Mouse (Mus musculus) midbrain, embryonic 11.5 days (tissue): Measurements from ENCODE around the gene Cav1. TPM values are rescaled to one million over a fixed set of nuclear protein-coding genes. Genes with fewer than 3 reads are reported as not detected.

Experiments
- ATAC-seq: fragments of 200-750 bp; cut with Nextera tagmentation; 2 replicates; pipeline ENCODE4 v1.8.0; 2017; ENCODE audit warnings: moderate TSS enrichment, moderate library complexity; ENCODE audit not compliant: low FRiP score
- DNase-seq: peaks from one replicate; pipeline ENCODE4 v3.0.0; 2015; ENCODE audit warnings: low spot score; ENCODE audit errors: missing footprints
- H3K27ac ChIP-seq: fragments of 300-500 bp; sonication (generic); 2 replicates; pipeline ENCODE4 v1.5.1; 2014; ENCODE audit warnings: low read depth, low read length
- H3K27me3 ChIP-seq: fragments of 300-500 bp; sonication (generic); 2 replicates; pipeline ENCODE4 v1.6.1; 2014; ENCODE audit warnings: mild to moderate bottlenecking, low read length, moderate library complexity, mixed read lengths; ENCODE audit not compliant: control insufficient read depth, insufficient read depth
- H3K36me3 ChIP-seq: fragments of 300-500 bp; sonication (generic); 2 replicates; pipeline ENCODE4 v1.6.1; 2014; ENCODE audit warnings: mild to moderate bottlenecking, low read length, moderate library complexity, mixed read lengths; ENCODE audit not compliant: control insufficient read depth, insufficient read depth
- H3K4me1 ChIP-seq: fragments of 300-500 bp; sonication (generic); 2 replicates; pipeline ENCODE4 v1.6.1; 2014; ENCODE audit warnings: low read length; ENCODE audit not compliant: control insufficient read depth, insufficient read depth
- H3K4me2 ChIP-seq: fragments of 300-500 bp; sonication (generic); 2 replicates; pipeline ENCODE4 v1.6.1; 2014; ENCODE audit warnings: mild to moderate bottlenecking, moderate library complexity
- H3K4me3 ChIP-seq: fragments of 300-500 bp; sonication (generic); 2 replicates; pipeline ENCODE4 v1.5.1; 2014; ENCODE audit warnings: low read depth, low read length
- H3K9ac ChIP-seq: fragments of 300-500 bp; sonication (generic); 2 replicates; pipeline ENCODE4 v1.6.1; 2014; ENCODE audit warnings: low read length
- H3K9me3 ChIP-seq: fragments of 300-500 bp; sonication (generic); 2 replicates; pipeline ENCODE4 v1.6.1; 2016; ENCODE audit warnings: low read length; ENCODE audit not compliant: control insufficient read depth
- WGBS: fragments of 180-500 bp; shearing (Covaris S2); extraction: QIAGEN DNeasy Blood & Tissue Kit; methylation state at CpG from one replicate; pipeline ENCODE4 v1.1.7; 2014; 5-methylcytosine and 5-hydroxymethylcytosine counted together
- polyA plus RNA-seq: library from polyadenylated mRNA; unstranded; fragments of >200 nt; fragmentation: Nextera tagmentation; extraction: Ambion mirVana; gene quantifications from 2 replicates; pipeline ENCODE4 v1.2.1, GENCODE M21; 2014

Cav1 gene
- polyA plus RNA-seq, 1 experiment from 2014 or later = 9.8 TPM

DNA sequence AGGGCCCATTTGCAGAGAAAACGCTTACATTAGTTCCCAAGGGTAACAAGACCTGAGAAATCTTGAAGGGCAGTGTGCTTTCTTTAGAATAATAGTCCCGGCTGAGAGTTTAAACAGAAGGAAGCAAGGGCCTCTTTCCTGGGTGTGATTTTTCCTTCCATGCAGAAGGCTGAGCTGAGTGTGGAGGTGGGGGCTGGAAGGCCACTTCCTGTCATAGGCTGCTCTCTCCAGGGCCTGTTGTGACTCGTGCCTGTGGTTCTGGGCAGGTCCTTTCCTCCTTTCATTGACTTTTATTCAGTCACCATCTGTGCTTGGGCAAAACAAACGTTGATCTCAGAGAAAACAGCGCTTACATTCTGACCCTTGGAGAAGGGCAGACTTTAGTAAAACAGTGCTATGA, 24.0 kb upstream of the Cav1 start:
- Histone ChIP-seq H3K36me3 (no peaks in the 10 kb centered on the region), H3K9me3 (no peaks in the 10 kb centered on the region), H3K27me3 (0 out of 2 replicates have a peak, but pooled peaks cover 2% of the 10 kb centered on the region), H3K9ac (no peak overlapping the region), H3K4me2 (no peak overlapping the region), H3K4me3 (no peak overlapping the region), H3K4me1 (peaks cover 7% of the 10 kb centered on the region; the same call in 1 of the 2 replicates), H3K27ac (no peak overlapping the region)
- WGBS = 42% methylated on average over 5 of the region's 5 CpGs
- DNase-seq = no peak
- ATAC-seq = no peak

GRCm38 (mm10) chr6:17283834-17284233, 22.3 kb upstream of the Cav1 start:
- no peak overlapping the region for H3K4me2 ChIP-seq
- H3K9me3 ChIP-seq = no peaks in the 10 kb centered on the region
- H3K27me3 ChIP-seq = 0 out of 2 replicates have a peak, but pooled peaks cover 2% of the 10 kb centered on the region
- H3K9ac ChIP-seq = no peak overlapping the region
- H3K4me1 ChIP-seq = peaks cover 7% of the 10 kb centered on the region; the same call in 1 of the 2 replicates
- ATAC-seq (no peak), DNase-seq (no peak)
- no peak overlapping the region for H3K27ac ChIP-seq
- no peaks in the 10 kb centered on the region for H3K36me3 ChIP-seq
- no peak overlapping the region for H3K4me3 ChIP-seq
- 86% methylated on average over 3 of the region's 3 CpGs for WGBS

- 0 out of 2 replicates have a peak, but pooled peaks cover 1% of the 10 kb centered on the region for H3K27me3 ChIP-seq
- H3K9ac ChIP-seq = no peak overlapping the region
- H3K36me3 ChIP-seq = no peaks in the 10 kb centered on the region
- DNase-seq (no peak), ATAC-seq (no peak)
- no peak overlapping the region for H3K27ac ChIP-seq
- no peaks in the 10 kb centered on the region for H3K9me3 ChIP-seq
- no peak overlapping the region for H3K4me2 ChIP-seq
- H3K4me1 ChIP-seq = peaks cover 4% of the 10 kb centered on the region; the same call in 1 of the 2 replicates
- no peak overlapping the region for H3K4me3 ChIP-seq
- 82% methylated on average over 4 of the region's 4 CpGs for WGBS
Observed at GRCm38 (mm10) chr6:17286381-17286780, 19.8 kb upstream of the Cav1 start.

- Histone ChIP-seq H3K27me3 (no peaks in the 10 kb centered on the region), H3K4me1 (peaks cover 8% of the 10 kb centered on the region; the same call in 1 of the 2 replicates), H3K27ac (no peak overlapping the region), H3K4me3 (no peak overlapping the region), H3K9me3 (no peaks in the 10 kb centered on the region), H3K4me2 (no peak overlapping the region), H3K9ac (no peak overlapping the region), H3K36me3 (no peaks in the 10 kb centered on the region)
- DNase-seq (no peak), ATAC-seq (no peak)
- WGBS = 88% methylated on average over 5 of the region's 5 CpGs
Observed at GRCm38 (mm10) chr6:17295116-17295515, 11.0 kb upstream of the Cav1 start.

DNA sequence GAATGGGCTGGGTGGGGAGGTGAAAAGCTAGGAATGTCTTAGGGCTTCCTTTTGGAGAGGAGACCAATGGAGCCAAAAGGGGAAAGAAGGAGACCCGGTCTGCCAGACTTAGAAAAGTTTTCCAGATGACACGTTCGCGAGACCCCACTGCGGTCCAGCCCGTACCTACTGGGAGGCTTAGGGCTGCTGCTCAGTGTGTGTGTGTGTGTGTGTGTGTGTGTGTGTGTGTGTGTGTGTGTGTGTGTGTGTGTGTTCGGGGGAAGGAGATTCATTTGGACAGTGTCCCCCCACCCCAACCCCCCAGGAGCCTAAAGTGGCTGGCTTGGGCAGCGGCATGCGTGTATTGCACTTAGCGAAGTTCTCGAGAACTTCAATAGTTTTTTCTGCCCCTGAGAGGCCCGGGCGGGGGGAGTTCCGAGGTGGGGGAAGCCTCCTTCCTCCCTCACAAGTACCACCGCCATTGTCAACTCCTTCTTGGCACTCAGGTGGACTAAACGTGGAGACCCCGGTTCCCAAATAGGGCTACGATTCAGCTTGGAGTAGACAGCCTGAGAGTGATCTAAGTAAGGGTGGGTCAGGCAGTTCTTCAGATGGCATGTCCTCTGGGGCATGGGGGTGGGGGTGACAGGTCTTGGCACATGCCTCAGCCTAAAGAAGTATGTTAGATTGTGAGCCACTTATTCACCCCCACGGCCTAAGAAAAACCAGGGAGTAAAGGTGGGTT, 629 bp downstream of the Cav1 start:
- ATAC-seq (peak; percentile 58), DNase-seq (peak; percentile 92)
- peak overlapping the region; percentile 42 for H3K4me3 ChIP-seq
- H3K27ac ChIP-seq = no peak overlapping the region
- peak overlapping the region; percentile 85 for H3K4me2 ChIP-seq
- WGBS = under 1% methylated on average over 19 of the region's 19 CpGs
- no peaks in the 10 kb centered on the region for H3K36me3 ChIP-seq
- peak overlapping the region; percentile 49 for H3K9ac ChIP-seq
- peaks cover 2% of the 10 kb centered on the region for H3K27me3 ChIP-seq
- peaks cover 9% of the 10 kb centered on the region for H3K4me1 ChIP-seq
- no peaks in the 10 kb centered on the region for H3K9me3 ChIP-seq

DNA sequence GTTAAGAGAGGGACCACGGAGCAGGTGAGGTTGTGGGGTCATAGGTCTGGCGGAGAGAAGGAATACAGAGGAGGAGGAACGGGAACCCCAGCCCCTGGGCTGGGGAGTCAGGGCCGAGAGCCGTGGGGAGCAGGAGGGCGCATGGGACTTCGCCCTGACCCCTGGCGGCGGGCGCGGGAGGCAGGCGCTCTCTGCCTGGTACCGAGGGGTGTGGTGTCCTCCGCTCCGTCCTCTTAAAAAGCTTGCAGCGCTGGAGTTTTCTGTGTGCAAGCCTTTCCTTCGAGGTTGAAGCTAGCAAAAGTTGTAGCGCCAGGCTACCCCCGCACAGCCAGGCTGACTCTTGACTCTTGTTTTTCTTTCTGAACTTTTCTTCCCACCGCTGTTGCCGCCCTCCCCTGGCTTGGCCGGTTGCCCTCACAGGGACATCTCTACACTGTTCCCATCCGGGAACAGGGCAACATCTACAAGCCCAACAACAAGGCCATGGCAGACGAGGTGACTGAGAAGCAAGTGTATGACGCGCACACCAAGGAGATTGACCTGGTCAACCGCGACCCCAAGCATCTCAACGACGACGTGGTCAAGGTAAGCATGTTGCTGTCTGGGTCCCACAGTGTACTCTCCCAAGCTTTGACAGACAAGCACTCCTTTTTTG, 1.5 kb downstream of the Cav1 start:
- 1% methylated on average over 31 of the region's 31 CpGs for WGBS
- ATAC-seq = peak; percentile 92
- H3K36me3 ChIP-seq = no peaks in the 10 kb centered on the region
- H3K27ac ChIP-seq = no peak overlapping the region
- H3K4me3 ChIP-seq = peak overlapping the region; percentile 42
- H3K27me3 ChIP-seq = peaks cover 2% of the 10 kb centered on the region
- H3K4me2 ChIP-seq = peak overlapping the region; percentile 85
- H3K9me3 ChIP-seq = no peaks in the 10 kb centered on the region
- peak overlapping the region; percentile 24; the same call in 1 of the 2 replicates for H3K9ac ChIP-seq
- peaks cover 9% of the 10 kb centered on the region for H3K4me1 ChIP-seq
- peak; percentile 97 for DNase-seq

DNA sequence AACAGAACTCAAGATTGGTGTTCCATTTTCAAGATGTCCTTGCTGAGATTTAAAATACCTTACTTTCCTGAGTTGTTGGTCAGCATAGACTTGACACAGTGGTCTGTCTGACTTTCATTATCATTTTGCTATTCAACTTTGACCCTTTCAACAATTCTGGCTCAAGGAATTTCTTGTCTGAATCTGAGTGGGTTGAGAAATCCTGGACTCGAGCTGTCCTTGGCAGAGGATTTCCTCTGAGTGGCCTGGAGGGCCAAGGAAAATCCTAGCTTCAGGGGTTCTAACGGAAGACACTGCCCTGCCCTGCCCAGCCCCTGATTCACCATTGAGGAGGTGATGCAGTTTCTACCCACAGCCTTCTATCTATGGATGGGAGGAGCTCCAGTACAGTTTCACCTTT, 2.5 kb downstream of the Cav1 start:
- Histone ChIP-seq H3K9me3 (no peaks in the 10 kb centered on the region), H3K36me3 (no peaks in the 10 kb centered on the region), H3K4me3 (no peak overlapping the region), H3K9ac (no peak overlapping the region), H3K4me2 (no peak overlapping the region), H3K27ac (no peak overlapping the region), H3K4me1 (peaks cover 9% of the 10 kb centered on the region), H3K27me3 (peaks cover 2% of the 10 kb centered on the region)
- DNase-seq (no peak), ATAC-seq (no peak)
- WGBS = 33% methylated on average over 2 of the region's 2 CpGs

GRCm38 (mm10) chr6:17309260-17309659, 3.1 kb downstream of the Cav1 start:
- no peaks in the 10 kb centered on the region for H3K36me3 ChIP-seq
- ATAC-seq (no peak), DNase-seq (peak; percentile 21)
- peaks cover 2% of the 10 kb centered on the region for H3K27me3 ChIP-seq
- H3K4me1 ChIP-seq = peaks cover 9% of the 10 kb centered on the region
- H3K27ac ChIP-seq = no peak overlapping the region
- H3K4me2 ChIP-seq = no peak overlapping the region
- no peak overlapping the region for H3K9ac ChIP-seq
- 80% methylated on average over 2 of the region's 2 CpGs for WGBS
- no peaks in the 10 kb centered on the region for H3K9me3 ChIP-seq
- H3K4me3 ChIP-seq = no peak overlapping the region

- Histone ChIP-seq H3K9ac (no peak overlapping the region), H3K27ac (no peak overlapping the region), H3K4me3 (no peak overlapping the region), H3K4me2 (no peak overlapping the region), H3K4me1 (no peaks in the 10 kb centered on the region), H3K36me3 (no peaks in the 10 kb centered on the region), H3K27me3 (no peaks in the 10 kb centered on the region), H3K9me3 (no peaks in the 10 kb centered on the region)
- 89% methylated on average over 2 of the region's 2 CpGs for WGBS
- no peak for ATAC-seq
- peak; percentile 47 for DNase-seq
Observed at GRCm38 (mm10) chr6:17314241-17314640, 8.1 kb downstream of the Cav1 start.
